Mouse (Mus musculus): ENCODE measurements at regions not wholly inside any gene's neighbourhood (a gene's known extent, or its start where the extent isn't known, plus 50 kb on each side); places are given as distances from the start of the nearest gene placed in this dataset.
"Not testable (repeated sequence)": the region's sequence is repeated elsewhere in the genome, so short reads cannot be mapped to it uniquely, and the experiment has no call there.

DNA sequence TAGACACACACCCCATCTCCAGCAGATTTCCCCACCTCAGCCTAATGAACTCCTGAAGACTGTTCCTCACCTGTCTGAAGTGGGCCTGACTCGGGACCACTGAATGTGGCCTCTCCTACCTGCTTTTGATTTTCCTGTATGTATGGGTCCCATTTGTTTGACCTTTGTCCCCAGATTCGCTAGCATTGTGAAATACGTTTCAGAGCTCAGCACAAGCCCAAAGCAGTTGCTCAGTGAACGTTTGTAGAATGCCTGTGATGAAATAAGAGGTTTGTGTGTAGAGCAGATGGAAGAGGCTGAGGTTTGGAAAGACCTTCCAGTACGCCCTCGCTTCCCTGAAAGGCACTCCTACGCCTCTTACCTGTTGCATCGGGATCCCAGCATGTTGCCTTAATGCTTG lies 158.3 kb upstream of the Vmn1r3 start:
- in situ Hi-C loops (cut with MboI; ENCODE audit: low pct_unique_long_range_greater_than_20kb in 1 of 2, low sequenced_read_pairs in 2 of 2, unreplicated experiment in 1 of 2) = not testable (repeated sequence)

DNA sequence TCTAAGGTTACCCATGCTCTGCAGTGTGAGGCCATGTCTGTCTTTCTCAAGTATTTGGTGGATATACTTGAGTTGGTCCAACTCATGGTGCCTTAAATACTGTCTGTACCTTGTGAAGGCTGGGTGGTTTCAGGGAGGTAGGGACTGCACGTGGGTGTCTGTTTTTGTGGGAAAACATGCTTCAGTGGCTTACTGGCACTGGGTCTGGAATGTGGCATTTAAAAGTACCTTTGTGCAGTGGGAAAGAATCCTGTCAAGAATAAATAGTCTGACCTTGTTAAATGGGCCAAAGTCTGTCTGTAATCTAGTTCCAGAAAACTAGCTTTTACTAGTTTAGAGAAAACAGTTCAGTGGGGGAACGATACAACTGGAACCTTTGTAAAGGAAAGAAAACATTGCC lies 157.5 kb upstream of the Vmn1r3 start:
- in situ Hi-C loops (cut with MboI; ENCODE audit: low pct_unique_long_range_greater_than_20kb in 1 of 2, low sequenced_read_pairs in 2 of 2, unreplicated experiment in 1 of 2) = not testable (repeated sequence)

GRCm38 (mm10) chr4:3342165-3342564 lies 157.0 kb upstream of the Vmn1r3 start:
- in situ Hi-C loops (cut with MboI; ENCODE audit: low pct_unique_long_range_greater_than_20kb in 1 of 2, low sequenced_read_pairs in 2 of 2, unreplicated experiment in 1 of 2) = not testable (repeated sequence)
